Mouse (Mus musculus) frontal cortex, postnatal 14 days (tissue): ENCODE measurements around the gene Syna.

Experiments
- DNase-seq, 2 experiments: peaks; one replicate each; pipeline ENCODE4 v3.0.0; 2022; ENCODE audit warnings: low spot score in 2 of 2

The Syna gene

DNA sequence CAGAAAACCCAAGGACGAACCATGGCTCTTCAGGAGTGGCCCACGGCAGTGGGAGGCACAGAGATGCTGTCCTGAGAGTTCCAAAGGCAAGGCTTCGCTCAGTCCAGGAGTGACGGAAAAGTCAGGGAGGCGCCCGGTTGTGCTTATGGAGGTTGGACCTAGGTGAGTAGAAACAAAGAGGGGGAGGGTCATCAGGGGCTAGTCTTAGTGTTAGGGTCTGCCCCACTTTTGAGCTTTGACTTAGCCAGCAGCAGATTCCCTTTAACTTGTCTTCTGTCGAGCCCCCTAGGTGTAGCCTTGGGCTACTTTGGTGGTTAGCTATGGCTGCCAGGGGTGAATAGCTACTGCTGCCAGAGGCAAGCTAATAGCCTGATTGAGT is at the start of gene Syna:
Syna (minus strand) TSS at position 101 of the 379 bp plus-strand sequence.
- DNase-seq = no peak

DNA sequence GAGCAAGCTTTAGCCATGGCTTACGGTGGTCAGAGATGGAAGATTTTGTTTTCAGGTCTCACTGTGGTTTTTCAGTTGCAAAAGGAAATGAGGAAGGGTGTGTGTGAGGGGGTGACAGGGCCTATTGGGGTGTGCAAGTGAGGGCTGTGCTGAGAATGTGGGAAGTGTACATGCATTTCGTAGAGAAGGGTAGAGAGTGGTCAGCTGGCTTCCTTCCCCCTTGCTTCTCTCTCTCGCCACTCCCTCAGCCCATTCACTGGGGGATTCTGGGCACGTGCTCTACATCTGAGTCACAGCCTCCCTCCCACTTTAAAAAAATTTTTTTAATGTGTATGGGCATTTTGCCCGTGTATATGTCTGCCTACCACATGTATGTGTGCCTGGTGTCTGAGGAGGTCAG is 47.1 kb upstream of the Syna start:
- no peak for DNase-seq

DNA sequence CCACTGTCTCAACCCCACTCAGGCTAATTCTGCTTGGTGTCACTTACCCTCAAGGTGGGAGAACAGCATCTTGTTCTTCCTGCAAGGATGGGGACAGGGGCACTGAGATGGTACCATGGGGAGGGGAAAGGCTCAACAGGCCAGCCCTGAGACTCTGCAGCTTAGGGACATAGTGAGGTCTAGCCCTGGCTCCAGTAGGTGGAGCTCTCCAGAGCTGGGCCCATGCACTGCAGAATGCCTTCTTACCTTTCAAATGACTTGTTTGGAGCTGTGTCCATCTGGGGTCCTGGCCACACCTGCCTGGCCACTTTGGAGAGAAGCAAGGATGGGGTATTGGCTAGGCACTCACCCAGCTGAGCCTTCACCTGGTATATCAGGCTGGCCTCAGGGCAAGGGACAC is 46.3 kb upstream of the Syna start:
- DNase-seq = no peak

DNA sequence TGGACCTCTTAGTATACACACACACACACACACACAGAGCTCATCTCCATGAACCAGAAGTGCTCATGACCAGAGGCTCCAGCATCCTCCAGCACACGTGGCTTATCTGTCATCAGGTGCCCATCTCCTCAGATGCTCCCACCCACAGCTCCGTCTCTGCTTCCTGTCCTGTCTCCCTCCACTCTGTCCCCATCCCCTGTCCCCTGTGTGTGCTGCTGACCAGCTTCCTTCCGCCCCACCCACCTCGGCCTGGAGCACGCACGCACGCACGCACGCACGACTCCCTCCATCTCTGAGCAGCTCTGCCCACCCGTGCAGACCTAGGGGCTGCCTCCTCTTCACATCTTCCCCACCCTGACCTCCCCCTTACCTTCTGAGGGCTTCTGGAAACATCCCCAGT is 44.4 kb upstream of the Syna start:
- DNase-seq = no peak

DNA sequence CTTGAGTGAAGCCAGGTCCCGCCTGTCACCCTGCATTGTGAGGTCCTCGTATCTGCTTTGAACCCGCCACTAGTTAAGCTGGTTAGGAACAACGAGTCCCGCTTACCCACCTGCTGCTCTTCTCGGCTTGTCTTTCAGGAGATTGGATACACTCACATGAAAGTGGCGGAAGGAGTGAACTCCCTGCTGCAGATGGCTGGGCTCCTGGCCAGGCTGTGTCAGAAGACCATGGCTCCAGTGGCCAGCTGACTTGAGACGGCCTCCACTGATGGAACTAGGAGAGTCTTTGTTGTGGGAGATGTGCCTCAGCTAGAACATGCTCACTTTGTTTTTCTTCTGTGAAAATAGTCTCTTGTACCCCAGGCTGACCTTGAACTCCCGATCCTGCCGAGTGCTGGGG is 37.7 kb upstream of the Syna start:
- DNase-seq = no peak

DNA sequence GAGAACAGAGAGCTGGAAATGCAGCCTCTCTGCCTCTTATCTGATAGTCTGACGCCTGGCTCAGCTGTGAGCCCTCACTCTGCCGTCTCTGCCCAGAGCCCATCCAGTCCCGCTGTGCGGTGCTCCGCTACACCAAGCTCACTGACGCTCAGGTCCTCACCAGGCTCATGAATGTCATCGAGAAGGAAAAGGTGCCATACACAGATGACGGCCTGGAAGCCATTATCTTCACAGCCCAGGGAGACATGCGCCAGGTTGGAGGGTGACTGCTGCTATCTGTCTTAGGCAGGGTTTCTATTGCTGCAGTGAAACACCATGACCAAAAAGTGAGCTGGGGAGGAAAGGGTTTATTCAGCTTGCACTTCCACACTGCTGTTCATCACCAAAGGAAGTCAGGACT is 33.1 kb upstream of the Syna start:
- DNase-seq = no peak

DNA sequence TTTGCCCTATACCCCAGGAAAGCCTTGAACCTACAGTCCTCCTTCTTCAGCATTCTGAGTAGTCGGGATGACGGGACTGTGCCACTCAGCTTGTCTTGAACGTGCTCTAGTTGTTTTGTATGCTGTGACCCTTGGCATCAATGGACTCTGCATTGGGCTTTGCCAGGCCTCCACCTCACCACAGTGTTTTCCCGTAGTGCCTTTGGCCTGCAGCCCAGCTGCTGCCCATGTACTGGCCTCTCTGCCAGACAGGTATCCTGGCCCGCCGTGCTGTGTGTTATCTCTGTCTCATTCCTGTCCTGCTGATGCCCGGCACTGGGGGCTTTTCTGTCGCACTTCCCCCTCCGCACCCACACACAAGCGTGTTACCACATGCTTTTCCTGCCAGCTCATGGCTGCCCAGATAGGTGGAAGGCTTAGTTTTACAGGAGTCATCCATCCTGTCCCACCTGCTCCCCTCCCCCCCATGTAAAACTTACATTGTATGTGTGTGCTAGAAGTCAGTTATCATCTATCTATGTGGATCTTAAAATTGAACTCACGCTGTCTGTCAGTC is 32.1 kb upstream of the Syna start:
- no peak for DNase-seq

DNA sequence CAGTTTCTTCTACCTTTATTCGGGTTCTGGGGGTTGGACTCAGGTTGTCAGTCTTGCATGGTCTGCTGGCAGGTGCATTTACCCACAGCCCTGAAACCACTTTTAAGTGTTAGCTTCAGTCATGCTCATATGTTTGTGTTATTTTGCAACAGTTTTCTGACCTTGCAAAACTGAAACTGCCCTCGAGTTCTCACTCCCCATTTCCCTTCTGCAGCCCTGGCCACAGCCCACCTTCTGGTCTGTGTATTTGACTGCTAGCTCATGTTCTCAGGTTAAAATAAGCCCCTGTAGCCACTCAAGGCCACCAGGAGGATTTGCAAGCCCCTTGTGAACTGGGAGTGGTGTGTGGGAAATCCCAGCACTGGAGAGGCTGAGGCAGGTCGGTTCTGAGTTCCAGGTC is 29.9 kb upstream of the Syna start:
- no peak for DNase-seq

DNA sequence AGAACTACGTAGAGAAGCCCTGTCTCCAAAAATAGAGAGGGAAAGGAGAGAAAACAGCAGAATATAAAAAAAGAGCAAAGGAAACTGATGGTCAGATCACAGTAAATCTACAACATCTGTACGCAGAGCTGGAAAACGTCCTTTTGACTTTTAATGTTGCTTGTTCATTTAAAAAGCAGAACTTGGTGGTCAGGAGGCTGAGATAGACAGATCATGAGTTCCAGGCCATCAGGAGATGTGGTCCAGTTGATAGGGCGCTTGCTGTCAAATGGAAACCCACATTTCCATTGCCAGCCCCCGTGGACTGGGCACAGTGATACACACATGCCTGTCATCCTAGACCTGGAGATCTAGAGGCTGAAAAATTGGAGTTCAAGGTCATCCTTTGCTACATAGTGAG is 24.8 kb upstream of the Syna start:
- DNase-seq = no peak

DNA sequence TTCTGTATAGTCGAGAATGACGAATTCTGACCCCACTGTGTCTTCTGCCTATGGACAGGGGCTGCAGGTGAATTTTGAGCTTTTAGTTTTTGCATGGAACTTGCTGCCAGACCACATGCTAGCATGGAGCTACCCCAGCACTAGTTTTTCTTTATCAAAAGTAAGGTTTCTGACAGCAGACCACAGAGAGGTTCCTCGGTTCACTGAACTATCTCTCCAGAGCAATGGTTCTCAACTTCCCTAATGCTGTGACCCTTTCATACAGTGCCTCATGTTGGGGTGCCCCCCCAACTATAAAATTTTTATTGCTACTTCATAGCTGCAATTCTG is 23.9 kb upstream of the Syna start:
- no peak for DNase-seq

DNA sequence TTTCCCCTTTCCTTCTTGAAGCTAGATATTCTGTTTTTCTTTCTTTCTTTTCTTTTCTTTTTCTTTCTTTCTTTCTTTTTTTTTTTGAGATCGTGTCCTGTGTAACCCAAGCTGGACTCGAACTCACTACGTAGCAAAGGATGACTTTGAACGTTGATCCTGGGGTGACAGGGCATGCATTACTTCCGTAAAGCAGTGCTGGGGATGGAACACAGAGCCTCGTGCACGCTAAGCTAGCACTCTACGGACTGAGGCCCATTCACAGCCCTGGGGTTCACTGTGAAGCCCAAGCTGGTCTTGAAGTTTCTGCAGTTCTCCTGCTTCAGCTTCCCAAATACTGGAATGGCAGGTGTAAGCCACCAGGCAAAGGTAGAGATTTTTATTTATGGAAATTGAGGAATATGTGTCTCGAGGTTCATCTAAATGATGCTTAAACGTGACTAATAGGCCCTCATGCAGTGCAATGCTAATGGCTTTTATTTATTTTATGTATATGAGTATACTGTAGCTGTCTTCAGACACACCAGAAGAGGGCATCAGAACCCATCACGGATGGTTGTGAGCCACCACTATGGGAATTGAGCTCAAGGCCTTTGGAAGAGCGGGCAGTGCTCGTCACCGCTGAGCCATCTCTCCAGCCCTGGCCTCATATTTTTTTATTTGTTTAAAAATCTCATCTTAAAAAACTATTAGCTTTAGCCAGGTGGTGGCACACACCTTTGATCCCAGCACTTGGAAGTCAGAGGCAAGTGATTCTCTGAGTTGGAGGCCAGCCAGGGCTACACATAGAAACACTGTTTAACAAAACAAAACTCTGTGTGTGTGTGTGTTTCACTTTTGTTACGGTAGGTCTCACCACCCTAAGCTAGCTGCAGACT is 23.3 kb upstream of the Syna start:
- no peak for DNase-seq

DNA sequence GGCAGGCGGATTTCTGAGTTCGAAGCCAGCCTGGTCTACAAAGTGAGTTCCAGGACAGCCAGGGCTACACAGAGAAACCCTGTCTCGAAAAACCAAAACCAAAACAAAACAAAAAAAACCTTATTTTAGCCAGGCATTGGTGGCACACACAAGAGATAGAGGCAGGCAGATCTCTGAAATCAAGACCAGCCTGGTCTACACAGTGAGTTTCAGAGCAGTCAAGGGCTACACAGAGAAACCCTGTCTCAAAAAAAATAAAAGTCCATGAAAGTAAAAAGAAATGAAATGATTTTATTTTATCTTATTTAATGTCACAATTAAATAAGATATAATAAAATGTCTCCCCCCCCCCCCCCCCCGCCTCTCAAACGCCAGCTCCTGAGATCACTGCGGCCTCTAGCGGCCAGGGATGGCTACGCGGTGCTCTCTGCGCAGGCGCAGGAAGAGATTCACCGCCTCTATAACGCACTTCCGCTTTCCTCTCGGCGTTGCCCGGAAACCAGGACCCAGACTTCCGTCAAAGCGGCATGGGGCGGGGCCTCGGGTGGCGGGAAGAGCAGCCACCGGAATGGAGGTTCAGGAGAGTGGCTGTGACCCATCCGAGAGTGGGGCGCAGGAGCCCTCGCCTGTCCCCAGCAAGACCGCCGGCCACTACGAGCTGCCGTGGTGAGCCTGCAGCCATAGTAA is 22.4 kb upstream of the Syna start:
- peak; percentile 92 to 93 for DNase-seq

DNA sequence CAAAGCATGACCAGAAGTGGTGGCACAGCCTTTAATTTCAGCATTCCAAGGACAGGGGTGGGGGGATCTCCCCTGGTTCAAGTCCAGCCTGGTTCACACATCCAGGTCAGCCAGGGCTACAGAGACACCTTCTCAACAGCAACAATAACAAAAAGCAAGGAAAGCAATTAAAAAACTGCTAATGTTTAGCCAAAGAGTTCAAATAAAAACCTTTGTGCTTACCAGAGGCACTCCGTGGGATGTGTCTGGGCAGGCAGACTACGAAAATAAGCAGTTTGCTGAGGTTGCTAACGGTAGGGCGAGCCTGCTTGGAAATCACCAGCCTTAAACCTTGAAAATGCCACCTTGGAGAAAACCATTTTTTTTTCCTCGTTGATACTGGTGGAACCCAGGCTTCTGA is 21.2 kb upstream of the Syna start, which contains the start of gene Rfc2:
Rfc2 (plus strand) TSS at position 221 of the 400 bp plus-strand sequence.
- no peak for DNase-seq

DNA sequence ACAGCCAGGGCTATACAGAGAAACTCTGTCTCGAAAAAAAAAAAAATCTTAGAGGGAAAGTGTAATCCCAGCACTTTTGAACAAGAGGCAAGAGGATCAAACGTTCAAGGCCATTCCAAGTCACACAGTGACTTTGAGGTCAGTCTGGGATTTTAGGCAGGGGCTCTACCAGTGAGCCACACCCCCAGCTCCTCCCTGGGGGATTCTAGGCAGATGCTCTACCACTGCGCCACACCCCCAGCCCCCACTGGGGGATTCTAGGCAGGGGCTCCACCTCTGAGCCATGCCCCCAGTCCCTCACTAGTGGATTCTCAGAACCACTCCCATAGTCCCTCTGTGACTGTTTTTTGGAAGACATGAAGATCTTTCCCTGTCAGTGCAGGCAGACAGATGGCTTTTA is 19.2 kb upstream of the Syna start:
- DNase-seq = no peak

DNA sequence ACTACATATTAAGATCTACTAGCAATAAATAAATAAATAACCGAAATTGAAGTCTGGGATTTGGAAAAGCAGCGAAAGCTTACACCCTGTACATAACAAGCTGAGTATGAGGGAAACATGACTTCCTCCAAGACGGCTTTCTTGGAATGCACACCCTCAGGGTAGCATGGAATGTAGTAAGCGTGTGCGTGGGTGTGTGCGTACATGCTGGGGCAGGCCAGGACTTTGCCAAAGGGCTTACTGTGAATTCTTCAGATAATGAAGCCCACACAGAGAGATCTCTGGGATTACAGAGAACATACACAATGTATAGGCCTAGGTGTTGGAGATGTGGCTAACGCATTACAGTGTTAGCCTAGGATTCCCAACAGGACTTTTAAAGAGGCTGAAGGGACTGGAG is 17.6 kb upstream of the Syna start:
- DNase-seq = no peak

DNA sequence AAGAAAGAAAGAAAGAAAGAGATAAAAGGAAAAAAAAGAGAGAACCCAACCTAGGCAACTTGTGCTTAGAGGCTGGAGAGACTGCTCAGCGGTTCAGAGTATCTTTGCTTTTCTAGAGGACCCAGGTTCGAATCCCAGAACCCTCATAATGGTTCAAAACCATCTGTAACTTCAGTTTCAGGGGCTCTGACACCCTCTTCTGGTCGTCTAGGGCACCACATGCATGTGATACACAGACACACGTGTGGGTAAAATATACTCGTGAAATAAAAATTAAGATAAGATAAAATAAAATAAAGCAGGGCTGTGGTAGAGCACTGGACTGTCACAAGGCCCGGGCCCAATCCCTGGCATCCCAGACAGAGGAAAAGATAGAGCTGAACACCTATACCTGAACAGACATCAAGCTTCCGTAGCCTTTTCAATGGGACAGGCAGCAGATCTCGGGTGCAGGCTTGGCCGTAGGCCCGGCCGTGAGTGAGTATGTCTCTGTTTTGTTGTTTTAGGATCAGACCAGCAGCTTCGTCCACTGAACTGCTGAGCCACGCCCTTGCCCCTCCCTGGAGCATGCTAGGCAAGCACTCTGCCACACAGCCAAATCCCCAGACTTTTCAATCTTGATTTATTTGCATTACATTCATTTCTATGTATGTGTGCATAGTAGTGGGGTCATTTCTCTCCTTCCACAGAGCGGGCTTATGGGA is 16.7 kb upstream of the Syna start:
- no peak for DNase-seq

DNA sequence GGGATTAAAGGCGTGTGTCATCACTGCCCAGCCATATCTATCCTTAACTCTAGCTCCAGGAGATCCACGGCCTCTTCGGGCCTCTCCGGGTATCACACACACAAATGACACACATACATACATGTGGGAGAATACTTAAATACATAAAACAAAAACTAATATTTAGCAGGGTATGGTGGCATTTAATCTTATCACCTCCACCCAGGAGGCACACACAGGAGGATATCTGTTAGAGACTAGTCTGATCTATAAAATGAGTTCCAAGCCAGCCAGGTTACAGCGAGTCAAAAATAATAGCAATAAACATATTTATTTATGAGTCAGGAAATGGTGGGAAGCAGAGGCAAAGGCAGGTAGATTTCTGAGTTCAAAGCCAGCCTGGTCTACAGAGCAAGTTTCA is 15.9 kb upstream of the Syna start:
- no peak for DNase-seq

DNA sequence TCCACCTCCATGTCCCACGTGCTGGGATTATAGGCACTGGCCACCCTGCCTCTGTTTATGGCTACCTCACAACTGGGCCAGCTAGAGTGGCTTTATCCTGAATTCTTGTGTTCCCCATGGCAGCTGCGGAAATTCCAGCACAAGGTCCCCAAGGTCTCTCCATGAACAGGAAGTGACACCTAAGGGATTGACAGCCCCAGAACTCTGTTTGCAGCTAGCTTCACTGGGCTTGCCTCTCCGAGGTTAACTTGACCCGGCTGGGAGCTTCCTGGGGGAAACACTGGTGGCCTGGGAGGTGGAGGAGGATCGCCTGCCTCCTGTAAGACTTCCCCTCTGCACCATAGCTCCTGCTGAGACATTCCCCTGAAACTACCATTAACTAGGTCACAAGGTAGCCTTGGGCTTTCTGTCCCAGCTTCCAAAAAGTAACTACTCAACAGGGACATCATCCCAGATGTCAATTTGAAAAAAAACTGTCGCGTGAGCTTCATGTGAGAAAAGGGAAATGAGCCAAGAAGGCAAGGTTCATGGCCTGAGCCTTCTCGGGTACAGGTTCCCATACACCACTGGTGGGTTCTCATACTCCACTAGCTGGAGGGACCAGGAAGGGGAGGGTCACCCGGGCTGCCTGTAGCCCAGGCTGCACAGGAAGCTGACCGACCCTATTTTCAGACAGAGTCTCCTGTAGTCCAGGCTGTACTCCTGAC is 12.7 kb upstream of the Syna start:
- DNase-seq = no peak

DNA sequence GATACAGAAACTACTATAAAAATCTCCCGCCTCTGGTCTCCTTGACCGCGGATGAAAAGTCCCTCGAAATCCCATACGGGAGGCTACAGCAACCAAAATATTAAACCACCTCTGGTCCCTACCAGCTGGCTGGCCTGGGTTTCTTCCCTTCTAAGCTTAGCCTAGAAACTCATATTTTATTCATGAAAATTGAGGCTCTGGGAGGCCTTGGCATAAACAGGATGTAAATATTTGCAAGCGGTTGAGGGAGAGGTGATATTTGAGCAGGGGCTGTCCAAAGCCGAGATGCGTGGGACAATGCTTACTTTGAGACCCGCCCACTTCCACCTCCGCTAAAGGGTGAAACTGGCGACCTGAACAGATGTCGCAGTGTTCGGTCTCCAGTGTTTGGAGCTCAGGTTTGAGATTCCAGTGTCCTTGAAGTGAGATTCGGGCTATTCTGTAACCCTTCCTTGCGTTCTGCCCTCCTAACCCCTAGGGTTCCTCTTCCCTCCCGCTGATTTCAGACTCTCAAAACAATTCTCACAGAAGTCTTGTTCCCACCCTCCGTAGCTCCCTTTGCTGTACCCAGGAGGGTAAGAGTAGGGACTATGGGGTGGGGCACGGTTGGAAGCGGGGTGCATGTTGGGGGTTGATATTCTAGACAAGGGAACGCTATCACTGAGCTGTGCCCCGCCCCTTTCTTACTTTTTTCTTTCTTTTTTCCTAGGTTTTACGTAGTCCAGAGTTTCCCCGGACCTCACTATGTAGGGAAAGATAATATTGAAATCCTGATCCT is 11.9 kb upstream of the Syna start:
- DNase-seq = no peak

DNA sequence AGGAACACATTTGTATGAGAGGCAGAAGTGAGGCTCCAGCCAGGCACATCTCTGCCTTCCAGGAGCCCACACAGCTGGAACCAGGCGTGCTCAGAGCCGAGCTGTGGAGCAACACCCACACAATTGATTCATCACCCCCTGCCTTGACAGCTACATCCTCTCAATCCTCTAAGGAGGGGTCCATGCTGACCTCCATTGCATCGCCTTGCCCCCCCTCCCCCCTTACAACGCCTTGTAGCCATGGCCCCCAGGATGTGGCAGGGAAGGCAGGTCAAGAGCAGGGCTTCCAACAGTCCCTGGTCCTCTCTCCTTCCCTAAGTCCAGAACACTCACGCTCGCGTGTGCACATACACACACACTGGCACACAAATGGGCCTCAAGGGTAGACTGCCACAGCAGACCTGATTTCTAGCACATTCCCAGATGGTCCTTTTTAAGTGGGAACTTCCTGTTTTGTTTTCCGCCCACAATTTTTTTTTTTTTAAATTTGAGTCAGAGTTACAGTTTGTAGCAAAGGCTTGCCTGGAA is 9.1 kb upstream of the Syna start:
- DNase-seq = no peak

DNA sequence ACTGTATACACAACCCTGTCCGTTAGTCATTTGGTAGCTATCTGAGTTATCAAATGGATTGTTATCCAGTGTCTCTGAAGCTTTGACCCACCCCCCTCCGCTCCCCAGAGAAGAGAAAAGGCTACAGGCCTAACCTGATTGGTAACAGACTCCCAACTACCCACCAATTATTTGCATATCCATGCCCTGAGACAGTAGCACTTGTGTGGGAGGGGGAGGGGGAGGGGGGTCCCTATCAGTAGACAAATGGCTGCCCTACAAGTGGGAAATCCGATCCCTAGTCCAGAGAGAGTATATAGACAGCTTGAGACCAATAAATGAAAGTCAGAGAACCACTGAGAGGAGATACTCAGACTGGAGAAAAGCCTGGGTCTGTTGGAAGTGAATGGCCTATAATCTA is 8.1 kb upstream of the Syna start:
- DNase-seq = no peak
